Mouse (Mus musculus) embryo, embryonic 10.5 days (tissue): ENCODE measurements at regions not wholly inside any gene's neighbourhood (a gene's known extent, or its start where the extent isn't known, plus 50 kb on each side); places are given as distances from the start of the nearest gene placed in this dataset.
"Not testable (repeated sequence)": the region's sequence is repeated elsewhere in the genome, so short reads cannot be mapped to it uniquely, and the experiment has no call there.

Experiments
- DNase-seq: peaks from one replicate; pipeline ENCODE4 v3.0.0-alpha.2; 2015; ENCODE audit warnings: low spot score

DNA sequence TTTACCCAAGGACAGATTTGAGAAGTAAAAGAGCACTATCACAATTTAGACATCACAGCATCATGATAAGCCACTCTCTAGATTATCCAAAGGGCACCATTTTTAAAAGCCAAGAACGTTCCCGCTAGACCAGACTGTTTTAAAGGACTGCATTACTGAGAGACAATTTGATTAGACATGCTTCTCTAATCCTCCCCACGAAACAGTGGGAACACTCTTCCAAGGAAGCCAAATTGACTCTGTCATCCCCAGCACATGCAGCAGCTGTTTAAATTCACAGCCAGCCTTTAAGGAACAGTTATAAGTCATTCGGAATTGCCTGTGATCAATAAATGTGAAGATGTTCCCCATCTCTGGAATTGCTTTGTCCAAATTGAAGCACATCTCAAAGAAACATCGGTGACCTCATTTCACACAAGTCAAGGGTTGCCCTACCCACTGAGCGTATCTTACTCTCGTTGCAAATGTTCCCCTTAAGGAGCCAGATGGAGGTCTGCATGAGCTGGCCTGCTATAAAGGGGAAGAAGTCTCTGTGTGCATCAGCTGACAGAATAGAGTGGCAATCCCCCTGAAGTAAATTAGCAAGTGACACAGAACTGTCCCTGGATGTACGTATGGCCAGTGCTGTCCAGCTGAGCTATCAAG lies 393.2 kb downstream of the Pid1 start:
- DNase-seq: peak; percentile 2

GRCm38 (mm10) chr1:83964631-83965030 lies 399.3 kb downstream of the Pid1 start:
- DNase-seq: not testable (repeated sequence)

GRCm38 (mm10) chr1:83961761-83962160 lies 402.2 kb downstream of the Pid1 start:
- DNase-seq: no peak

DNA sequence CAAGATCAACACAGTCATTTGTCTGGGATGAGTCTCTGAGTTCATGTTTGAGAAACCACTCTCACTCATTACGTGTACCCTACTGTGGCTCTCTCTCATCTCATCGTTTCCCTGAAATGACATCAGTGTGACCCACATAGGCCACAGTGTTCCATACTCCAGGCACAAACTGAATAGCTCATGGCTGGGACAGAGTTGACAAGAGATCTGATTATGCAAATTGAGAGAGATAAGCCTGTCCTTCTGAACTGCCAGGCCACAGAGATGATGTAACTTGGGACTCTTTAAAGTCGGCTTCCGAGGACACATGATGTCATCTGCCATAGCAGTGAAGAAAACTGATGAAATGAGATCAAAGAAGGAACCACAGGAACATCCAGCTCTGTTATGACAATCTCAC lies 404.2 kb downstream of the Pid1 start:
- DNase-seq: no peak

GRCm38 (mm10) chr1:83922900-83923299 lies 441.1 kb downstream of the Pid1 start:
- no peak for DNase-seq

DNA sequence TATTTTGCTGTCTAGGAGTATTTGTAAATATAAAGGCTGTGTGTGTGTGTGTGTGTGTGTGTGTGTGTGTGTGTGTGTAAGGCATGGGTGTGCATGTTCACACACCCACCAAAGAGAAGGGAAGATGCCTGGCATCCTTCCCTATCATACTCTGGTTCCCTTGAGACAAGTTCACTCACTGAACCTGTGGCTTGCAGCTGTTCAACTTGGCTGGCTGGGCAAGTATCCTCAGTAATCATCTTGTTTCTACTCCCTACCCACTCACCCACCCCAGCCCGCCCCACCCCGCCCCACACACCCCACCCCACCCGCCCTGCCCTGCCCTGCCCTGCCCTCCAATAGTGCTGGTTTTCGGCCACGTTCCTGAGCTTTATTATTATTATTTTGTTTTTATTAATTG lies 448.5 kb downstream of the Pid1 start:
- no peak for DNase-seq

GRCm38 (mm10) chr1:83907347-83907746 lies 456.6 kb downstream of the Pid1 start:
- DNase-seq: no peak

GRCm38 (mm10) chr1:83906906-83907305 lies 457.1 kb downstream of the Pid1 start:
- no peak for DNase-seq

- no peak for DNase-seq
These were observed 463.8 kb downstream of the Pid1 start for GRCm38 (mm10) chr1:83900135-83900534.

GRCm38 (mm10) chr1:83896650-83897049 lies 467.3 kb downstream of the Pid1 start:
- peak; percentile 26 for DNase-seq

- no peak for DNase-seq
These were observed 471.1 kb upstream of the Sphkap start for GRCm38 (mm10) chr1:83879109-83879399.

DNA sequence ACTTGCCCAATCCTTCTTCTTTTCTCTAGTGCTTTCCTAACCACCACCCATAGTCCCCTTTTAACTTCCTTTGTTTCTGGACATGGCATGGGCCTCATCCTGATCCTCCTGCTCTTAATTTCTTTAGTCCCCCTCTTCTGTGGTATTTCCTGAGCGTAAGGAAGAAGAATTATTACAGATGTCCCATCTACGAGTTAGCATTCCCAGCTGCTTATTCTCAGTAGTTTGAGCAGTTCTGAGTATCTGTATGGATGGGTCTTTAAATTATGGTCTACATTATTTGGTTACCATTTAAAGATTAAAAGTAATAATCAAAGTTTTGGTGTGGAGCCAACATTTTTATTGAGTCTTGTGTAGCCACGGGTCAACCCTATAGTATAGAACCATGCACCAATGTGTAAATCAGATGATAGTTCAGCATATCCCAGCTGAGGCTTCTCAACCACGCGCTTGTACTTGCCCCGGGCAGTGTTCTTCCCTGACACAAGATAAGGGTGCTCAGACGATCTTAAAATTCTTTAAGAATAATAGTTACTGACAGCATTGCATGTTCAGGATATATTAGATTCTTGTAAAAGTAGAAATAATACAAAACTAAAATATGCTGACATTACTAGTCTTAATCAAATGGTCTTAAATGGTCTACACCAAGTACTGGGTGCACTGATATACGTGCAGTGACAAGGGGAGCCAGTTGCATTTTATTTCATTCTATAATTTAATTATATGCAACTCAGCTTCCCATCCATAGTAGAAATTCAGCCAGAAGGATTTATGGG lies 470.5 kb upstream of the Sphkap start:
- no peak for DNase-seq

DNA sequence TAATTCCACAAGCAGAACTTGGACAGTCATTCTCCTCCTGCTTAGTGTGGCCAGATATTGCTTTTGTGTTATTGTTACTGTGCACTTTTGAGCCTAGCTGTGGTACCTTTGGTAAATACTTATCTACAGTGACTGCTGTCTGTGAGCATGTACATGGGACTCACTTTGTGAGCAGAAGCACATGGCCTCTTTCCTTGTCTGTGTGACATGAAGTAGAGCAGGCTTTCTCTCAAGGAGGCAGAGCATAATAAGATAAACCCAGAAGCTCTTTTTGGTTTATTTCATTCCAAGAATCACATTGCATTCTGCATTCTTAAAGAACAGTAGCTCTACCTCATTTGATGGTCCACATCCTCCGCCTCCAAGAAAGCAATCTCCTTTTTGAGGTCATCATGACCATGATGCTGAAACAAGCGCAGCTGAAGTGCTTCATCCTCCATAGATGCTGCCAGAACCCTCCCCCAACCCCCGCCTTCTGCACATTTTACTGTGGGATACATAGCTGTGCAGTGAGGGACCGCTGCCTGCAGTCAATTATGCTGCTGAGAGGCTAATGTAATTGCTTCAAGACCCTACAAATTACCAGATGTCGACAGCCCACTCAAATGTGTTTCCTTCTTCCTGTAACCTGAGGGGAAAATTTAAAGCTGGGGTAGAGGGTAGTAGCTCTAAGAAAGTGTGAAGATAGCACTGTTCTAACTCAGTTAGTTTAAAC lies 463.0 kb upstream of the Sphkap start:
- DNase-seq: peak; percentile 82

GRCm38 (mm10) chr1:83869046-83869445 lies 461.0 kb upstream of the Sphkap start:
- DNase-seq: no peak

DNA sequence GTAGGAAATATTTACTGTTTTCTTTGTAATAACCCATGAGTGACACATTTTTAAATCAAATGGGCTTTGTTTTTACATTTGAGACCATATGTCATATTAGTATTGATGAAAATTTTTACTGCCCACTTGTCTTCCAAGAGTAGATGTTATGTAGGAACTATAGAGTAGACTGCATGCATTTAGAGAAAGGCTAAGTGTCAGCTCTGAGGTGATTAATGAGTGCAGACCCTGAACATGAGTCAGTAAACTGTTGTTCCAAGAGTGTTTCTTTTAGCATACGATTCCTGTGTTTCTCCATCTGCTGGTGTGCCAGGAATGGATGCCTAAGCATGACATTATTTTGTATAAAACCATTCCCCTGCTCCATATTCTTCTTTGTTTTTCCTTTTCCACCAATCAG lies 454.5 kb upstream of the Sphkap start:
- no peak for DNase-seq

GRCm38 (mm10) chr1:83862128-83862527 lies 454.1 kb upstream of the Sphkap start:
- no peak for DNase-seq

GRCm38 (mm10) chr1:83859732-83860424 lies 451.9 kb upstream of the Sphkap start:
- no peak for DNase-seq

DNA sequence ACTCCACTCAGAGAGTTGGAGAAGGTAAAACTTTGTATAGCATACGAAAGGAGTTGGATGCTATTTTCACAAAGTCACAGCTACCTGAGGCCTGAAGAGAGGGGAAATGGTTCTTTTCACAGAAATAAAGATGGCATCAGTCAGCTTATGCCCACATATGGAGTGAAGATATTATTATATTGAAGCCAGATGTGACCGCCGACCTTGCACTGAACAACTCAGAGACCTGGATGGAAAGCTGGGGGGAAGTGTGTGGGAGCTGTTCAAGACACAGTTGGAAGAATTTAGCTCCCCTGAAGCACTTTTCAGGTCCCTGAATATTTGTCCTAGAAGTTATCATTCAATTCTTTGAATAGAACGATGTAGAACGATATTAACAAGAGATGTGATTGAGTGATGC lies 446.0 kb upstream of the Sphkap start:
- peak; percentile 60 for DNase-seq

DNA sequence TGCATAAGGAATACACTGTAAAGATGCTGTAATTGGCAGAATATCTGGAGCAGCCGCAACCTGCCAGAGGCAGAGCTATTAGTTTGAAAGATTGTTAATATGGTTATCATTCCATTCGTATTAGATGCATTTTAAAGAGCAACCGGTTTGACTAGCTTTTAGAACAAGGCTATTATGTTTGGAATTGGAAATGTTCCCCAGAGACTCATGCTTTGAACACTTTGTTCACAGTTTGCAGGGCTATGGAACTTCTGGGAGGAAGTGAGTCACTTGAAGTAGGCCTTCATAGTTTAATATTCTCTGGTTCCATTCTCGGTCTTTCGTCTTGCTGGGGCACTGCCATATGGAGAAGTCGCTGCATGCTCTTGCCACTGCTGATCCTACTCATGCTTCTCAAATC lies 443.1 kb upstream of the Sphkap start:
- DNase-seq: no peak

DNA sequence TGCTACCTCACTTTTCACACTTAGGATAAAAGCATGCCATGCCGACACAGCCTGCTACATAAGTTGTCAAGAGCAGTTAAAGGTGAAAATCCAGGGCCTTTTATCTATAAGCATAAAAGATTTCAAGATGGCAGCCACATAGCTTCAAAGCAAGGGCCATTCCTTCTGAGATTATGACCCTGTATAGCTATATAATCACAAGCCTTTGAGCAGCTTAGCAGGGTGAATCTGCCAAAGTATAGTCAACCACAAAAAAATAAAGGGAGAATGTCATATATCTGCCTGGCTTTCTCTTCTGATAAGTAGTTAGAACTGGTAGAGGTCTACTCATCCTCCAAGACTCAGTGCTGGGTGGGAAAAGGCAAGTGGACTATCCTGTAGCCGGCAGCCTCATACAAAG lies 440.4 kb upstream of the Sphkap start:
- no peak for DNase-seq

- DNase-seq: no peak
These were observed 440.0 kb upstream of the Sphkap start for GRCm38 (mm10) chr1:83847992-83848391.

DNA sequence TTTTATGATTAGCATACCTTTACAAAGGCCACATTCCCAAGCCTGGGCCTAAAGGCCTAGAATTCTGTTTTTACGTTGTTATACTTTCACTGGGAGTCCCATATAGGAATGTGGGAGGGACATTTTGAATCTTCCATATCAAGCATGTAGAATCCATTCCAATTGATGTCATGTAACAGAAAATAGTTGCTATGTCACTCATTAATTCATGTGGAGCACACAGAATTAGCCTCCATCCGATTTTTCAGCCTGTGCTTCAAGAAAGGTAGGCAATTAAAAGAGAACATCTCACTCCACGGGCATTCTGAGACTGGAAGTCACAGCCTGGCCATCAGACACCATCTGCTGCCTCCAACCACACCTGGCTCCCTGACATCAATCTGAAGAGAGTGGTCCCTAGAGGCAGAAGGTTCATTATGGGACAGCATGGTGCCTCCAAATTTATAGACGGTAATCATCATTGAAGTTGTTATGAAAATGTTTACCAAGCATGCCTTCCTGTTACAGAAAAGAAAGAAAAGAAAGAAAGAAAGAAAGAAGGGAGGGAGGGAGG lies 436.9 kb upstream of the Sphkap start:
- no peak for DNase-seq
